Mouse (Mus musculus) liver, embryonic 14.5 days (tissue): ENCODE results near the gene Orai1.

Experiments used
- CTCF ChIP-seq: IDR thresholded peaks from 2 replicates; pipeline ENCODE4 v1.5.1; 2016; ENCODE audit warnings: antibody characterized with exemption, low read depth, control low read depth
- EP300 ChIP-seq: IDR thresholded peaks from 2 replicates; pipeline ENCODE4 v1.6.1; 2016; ENCODE audit warnings: antibody characterized with exemption, low read depth

GRCm38 (mm10) chr5:123035564-123035963 is 20.7 kb downstream of the Orai1 start:
- TF ChIP-seq EP300: no peak
- no peak for TF ChIP-seq CTCF
